Mouse (Mus musculus): ENCODE measurements around the gene Synm. TPM values are rescaled to one million over a fixed set of nuclear protein-coding genes. Genes with fewer than 3 reads are reported as not detected.

Gene Synm
- polyA plus RNA-seq, 2 experiments, result 0.58 to 1.2 TPM

DNA sequence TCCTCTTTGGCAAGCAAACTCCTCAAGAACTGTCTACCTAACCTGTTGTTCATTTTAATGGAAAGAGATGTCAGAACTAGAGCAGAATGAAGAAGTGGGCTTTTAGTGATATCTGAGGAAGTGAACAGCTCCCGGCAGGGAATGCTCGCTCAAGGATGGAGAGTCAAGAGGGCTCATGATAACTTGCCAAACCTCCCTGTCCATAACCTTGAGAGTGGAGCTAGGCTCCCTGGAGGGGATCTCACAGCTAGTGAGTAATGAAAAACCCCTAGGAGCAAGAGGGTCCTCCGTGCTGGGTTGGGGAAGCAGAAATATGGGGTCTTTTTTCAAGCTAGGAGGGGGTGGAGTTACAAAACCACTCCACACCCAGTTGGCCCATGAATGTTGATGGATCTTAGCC is 4.1 kb upstream of the Synm start:
- Histone ChIP-seq H3K9ac (ENCODE audit: low read depth, low read length, severe bottlenecking) (no peak overlapping the region), H3K27ac (replicated peaks; ENCODE audit: low read depth, low read length) (no peak overlapping the region), H3K4me3 (replicated peaks; ENCODE audit: low read length) (no peak overlapping the region), H3K27me3 (ENCODE audit: control insufficient read depth, insufficient read depth, low read length) (no peaks in the 10 kb centered on the region; the same call in 1 of the 2 replicates), H3K9me3 (ENCODE audit: control insufficient read depth, low read length) (no peaks in the 10 kb centered on the region), H3K4me2 (replicated peaks; ENCODE audit: low read depth, low read length, severe bottlenecking) (no peak overlapping the region), H3K36me3 (ENCODE audit: control insufficient read depth, insufficient read depth, low read length) (no peaks in the 10 kb centered on the region), H3K4me1 (ENCODE audit: control insufficient read depth, insufficient read depth, low read length) (peaks cover 3% of the 10 kb centered on the region)
- no peak for TF ChIP-seq POLR2A (IDR thresholded peaks at IDR 0.05; ENCODE audit: borderline replicate concordance, extremely low read depth, insufficient read depth, insufficient read length)
- ATAC-seq (ENCODE audit: low FRiP score, low read depth), result no peak
- no peak for DNase-seq (ENCODE audit: low spot score)
- WGBS, result 67% methylated on average over 3 of the region's 3 CpGs

DNA sequence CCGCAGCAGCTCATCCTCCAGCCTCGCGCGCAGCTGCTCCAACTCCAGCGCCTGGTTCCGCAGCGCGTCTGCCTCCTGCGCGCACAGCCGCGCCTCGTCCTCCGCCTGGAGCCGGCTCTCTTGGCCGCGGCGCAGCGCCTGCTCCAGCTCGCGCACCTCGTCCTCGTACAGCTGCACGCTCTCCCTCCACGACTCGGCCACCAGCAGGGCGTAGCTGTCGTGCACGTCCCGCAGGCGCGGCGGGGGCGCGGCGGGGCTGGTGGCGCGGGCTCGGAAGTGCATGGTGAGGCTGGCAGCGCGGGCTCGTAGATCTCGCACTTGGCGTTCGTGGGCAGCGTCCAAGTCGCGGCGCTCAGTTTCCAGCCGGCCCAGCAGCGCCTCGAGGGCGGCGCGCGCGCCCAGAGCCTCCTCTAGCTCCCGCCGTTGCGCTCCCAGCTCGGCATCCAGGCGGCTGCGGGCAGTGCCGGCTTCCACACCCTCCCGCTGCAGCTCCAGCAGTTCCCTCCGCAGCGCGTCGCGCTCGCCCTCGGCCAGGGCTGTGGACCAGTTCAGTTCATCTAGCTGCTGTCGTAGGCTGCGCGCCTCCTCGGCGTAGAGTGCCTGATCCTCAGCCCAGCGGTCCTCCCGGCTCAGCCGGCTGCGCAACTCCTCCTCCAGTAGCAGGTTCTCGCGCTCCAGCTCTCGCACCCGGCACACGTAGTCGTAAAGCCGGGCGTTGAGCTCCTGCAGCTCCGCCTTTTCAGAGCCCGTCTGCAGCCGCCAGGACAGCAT is 499 bp downstream of the Synm start:
- Histone ChIP-seq H3K27ac (replicated peaks; ENCODE audit: low read depth, low read length) (no peak overlapping the region), H3K36me3 (ENCODE audit: control insufficient read depth, insufficient read depth, low read length) (no peaks in the 10 kb centered on the region), H3K4me2 (replicated peaks; ENCODE audit: low read depth, low read length, severe bottlenecking) (peak overlapping the region; percentile 100), H3K4me3 (replicated peaks; ENCODE audit: low read length) (peak overlapping the region; percentile 56), H3K27me3 (ENCODE audit: control insufficient read depth, insufficient read depth, low read length) (no peaks in the 10 kb centered on the region; the same call in none of the 2 replicates), H3K9ac (ENCODE audit: low read depth, low read length, severe bottlenecking) (peak overlapping the region; percentile 46), H3K4me1 (ENCODE audit: control insufficient read depth, insufficient read depth, low read length) (peaks cover 6% of the 10 kb centered on the region), H3K9me3 (ENCODE audit: control insufficient read depth, low read length) (no peaks in the 10 kb centered on the region)
- peak; percentile 77 for ATAC-seq (ENCODE audit: low FRiP score, low read depth)
- peak; percentile 61 for DNase-seq (ENCODE audit: low spot score)
- TF ChIP-seq POLR2A (IDR thresholded peaks at IDR 0.05; ENCODE audit: borderline replicate concordance, extremely low read depth, insufficient read depth, insufficient read length), result no peak
- 2% methylated on average over 73 of the region's 92 CpGs for WGBS

DNA sequence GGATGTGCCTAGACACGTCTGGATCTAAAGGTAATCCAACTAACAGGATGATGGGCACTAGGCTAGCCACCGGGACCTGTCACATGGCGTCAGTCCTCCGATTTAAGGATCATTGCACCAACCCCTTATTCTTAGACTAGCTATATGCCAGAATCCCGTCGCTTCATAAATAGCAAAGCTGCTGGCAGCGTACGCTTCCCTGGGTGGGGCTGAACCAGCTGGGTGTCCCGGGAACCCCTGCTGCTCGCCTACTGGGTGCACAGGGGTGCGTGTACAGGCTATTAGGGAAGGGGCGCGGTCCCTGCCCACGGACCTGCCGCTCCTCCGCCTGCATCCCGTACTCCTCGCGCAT is 1.1 kb downstream of the Synm start:
- under 1% methylated on average over 19 of the region's 19 CpGs for WGBS
- Histone ChIP-seq H3K27me3 (ENCODE audit: control insufficient read depth, insufficient read depth, low read length) (no peaks in the 10 kb centered on the region; the same call in none of the 2 replicates), H3K9me3 (ENCODE audit: control insufficient read depth, low read length) (no peaks in the 10 kb centered on the region), H3K27ac (replicated peaks; ENCODE audit: low read depth, low read length) (no peak overlapping the region), H3K4me1 (ENCODE audit: control insufficient read depth, insufficient read depth, low read length) (peaks cover 6% of the 10 kb centered on the region), H3K36me3 (ENCODE audit: control insufficient read depth, insufficient read depth, low read length) (no peaks in the 10 kb centered on the region), H3K9ac (ENCODE audit: low read depth, low read length, severe bottlenecking) (peak overlapping the region; percentile 46; the same call in 1 of the 2 replicates), H3K4me3 (replicated peaks; ENCODE audit: low read length) (peak overlapping the region; percentile 56), H3K4me2 (replicated peaks; ENCODE audit: low read depth, low read length, severe bottlenecking) (peak overlapping the region; percentile 100)
- DNase-seq (ENCODE audit: low spot score) (no peak), ATAC-seq (ENCODE audit: low FRiP score, low read depth) (0 out of 2 replicates have a peak, but pooled peaks have one; percentile 1)
- no peak for TF ChIP-seq POLR2A (IDR thresholded peaks at IDR 0.05; ENCODE audit: borderline replicate concordance, extremely low read depth, insufficient read depth, insufficient read length)

- WGBS, result 85% methylated on average over 5 of the region's 5 CpGs
- ATAC-seq (ENCODE audit: low FRiP score, low read depth), result no peak
- TF ChIP-seq POLR2A (IDR thresholded peaks at IDR 0.05; ENCODE audit: borderline replicate concordance, extremely low read depth, insufficient read depth, insufficient read length), result no peak
Observed at GRCm38 (mm10) chr7:67756636-67757035, 2.9 kb downstream of the Synm start.

DNA sequence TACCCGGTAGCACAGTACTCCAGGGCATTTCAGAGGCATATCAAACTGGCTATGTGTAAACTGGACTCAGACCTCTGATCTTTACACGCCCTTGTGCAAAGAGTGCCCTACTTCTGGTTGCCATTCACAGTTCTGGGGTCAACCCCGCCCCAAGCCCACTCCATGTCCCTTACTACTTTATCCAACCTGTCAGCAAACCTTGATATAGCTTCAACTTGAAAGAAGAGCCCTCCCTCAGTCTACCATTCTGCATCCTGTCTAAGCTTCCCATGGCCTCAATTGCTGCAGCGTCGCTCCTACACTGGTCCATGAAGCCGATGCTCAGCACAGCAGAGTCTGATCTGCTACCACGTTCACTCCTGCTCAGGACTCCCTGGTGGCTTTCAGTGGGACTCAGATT is 4.2 kb downstream of the Synm start:
- H3K27me3 ChIP-seq (ENCODE audit: control insufficient read depth, insufficient read depth, low read length), result no peaks in the 10 kb centered on the region; the same call in none of the 2 replicates
- H3K9me3 ChIP-seq (ENCODE audit: control insufficient read depth, low read length), result no peaks in the 10 kb centered on the region
- no peak overlapping the region for H3K27ac ChIP-seq (replicated peaks; ENCODE audit: low read depth, low read length)
- H3K9ac ChIP-seq (ENCODE audit: low read depth, low read length, severe bottlenecking), result no peak overlapping the region
- no peak for TF ChIP-seq POLR2A (IDR thresholded peaks at IDR 0.05; ENCODE audit: borderline replicate concordance, extremely low read depth, insufficient read depth, insufficient read length)
- no peak overlapping the region for H3K4me2 ChIP-seq (replicated peaks; ENCODE audit: low read depth, low read length, severe bottlenecking)
- ATAC-seq (ENCODE audit: low FRiP score, low read depth) (no peak), DNase-seq (ENCODE audit: low spot score) (no peak)
- H3K4me1 ChIP-seq (ENCODE audit: control insufficient read depth, insufficient read depth, low read length), result peaks cover 6% of the 10 kb centered on the region
- WGBS, result 86% methylated on average over 7 of the region's 7 CpGs
- H3K36me3 ChIP-seq (ENCODE audit: control insufficient read depth, insufficient read depth, low read length), result no peaks in the 10 kb centered on the region
- H3K4me3 ChIP-seq (replicated peaks; ENCODE audit: low read length), result no peak overlapping the region

More at GRCm38 (mm10) chr7:67756636-67757035, 2.9 kb downstream of the Synm start:
- H3K27ac ChIP-seq (replicated peaks; ENCODE audit: low read depth, low read length), result no peak overlapping the region
- no peaks in the 10 kb centered on the region for H3K36me3 ChIP-seq (ENCODE audit: control insufficient read depth, insufficient read depth, low read length)
- peaks cover 6% of the 10 kb centered on the region for H3K4me1 ChIP-seq (ENCODE audit: control insufficient read depth, insufficient read depth, low read length)
- H3K4me2 ChIP-seq (replicated peaks; ENCODE audit: low read depth, low read length, severe bottlenecking), result no peak overlapping the region
- H3K9ac ChIP-seq (ENCODE audit: low read depth, low read length, severe bottlenecking), result no peak overlapping the region
- H3K4me3 ChIP-seq (replicated peaks; ENCODE audit: low read length), result no peak overlapping the region
- DNase-seq (ENCODE audit: low spot score), result no peak
- H3K27me3 ChIP-seq (ENCODE audit: control insufficient read depth, insufficient read depth, low read length), result no peaks in the 10 kb centered on the region; the same call in none of the 2 replicates
- H3K9me3 ChIP-seq (ENCODE audit: control insufficient read depth, low read length), result no peaks in the 10 kb centered on the region

Measured in limb, embryonic 14.5 days (tissue).